Mouse (Mus musculus): ENCODE measurements at regions not wholly inside any gene's neighbourhood (a gene's known extent, or its start where the extent isn't known, plus 50 kb on each side); places are given as distances from the start of the nearest gene placed in this dataset.

DNA sequence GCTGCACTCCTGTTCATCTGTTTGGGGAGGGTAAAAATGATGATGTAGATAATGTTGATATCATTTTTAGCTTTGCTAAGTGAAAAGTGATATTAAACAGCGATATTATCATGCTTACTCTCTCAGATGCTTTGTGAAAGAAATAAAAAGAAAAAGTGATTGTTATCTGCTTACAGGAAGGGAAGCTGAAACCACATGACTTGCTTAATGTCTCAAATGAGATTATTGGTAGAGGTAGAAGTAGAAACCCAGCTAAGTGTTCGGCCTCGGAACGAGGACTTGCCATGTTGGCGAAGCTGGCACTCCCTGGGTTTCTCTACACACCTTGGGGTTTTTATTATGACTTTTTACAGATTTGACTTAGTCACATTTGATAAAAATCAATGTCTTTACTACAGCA is 200.1 kb upstream of the Tank start:
- no peak for TF ChIP-seq CTCF (IDR thresholded peaks at IDR 0.05; ENCODE audit: control insufficient read depth, insufficient read depth, insufficient read length)
- no peak for TF ChIP-seq USF1 (IDR thresholded peaks at IDR 0.05; ENCODE audit: low read depth)
- no peak for TF ChIP-seq MAX (IDR thresholded peaks at IDR 0.05)
- no peak for TF ChIP-seq MYOD1 (IDR thresholded peaks at IDR 0.05; ENCODE audit: control insufficient read depth, insufficient read length, low read depth)

All from C2C12 (cell line).